Mouse (Mus musculus): ENCODE measurements at regions not wholly inside any gene's neighbourhood (a gene's known extent, or its start where the extent isn't known, plus 50 kb on each side); places are given as distances from the start of the nearest gene placed in this dataset.

- DNase-seq = peak; percentile 13
These were observed 220.3 kb downstream of the Gja1 start for GRCm38 (mm10) chr10:56597382-56597781.

- DNase-seq = no peak
These were observed 221.1 kb downstream of the Gja1 start for GRCm38 (mm10) chr10:56598191-56598590.

- DNase-seq = peak; percentile 26
These were observed 222.8 kb downstream of the Gja1 start for GRCm38 (mm10) chr10:56599923-56600322.

- no peak for DNase-seq
These were observed 234.6 kb downstream of the Gja1 start for GRCm38 (mm10) chr10:56611564-56612288.

- no peak for DNase-seq
These were observed 265.5 kb downstream of the Gja1 start for GRCm38 (mm10) chr10:56642656-56643055.

GRCm38 (mm10) chr10:56643376-56644135, 266.4 kb downstream of the Gja1 start:
- DNase-seq = no peak

- DNase-seq = no peak
These were observed 283.4 kb downstream of the Gja1 start for GRCm38 (mm10) chr10:56660501-56660900.

GRCm38 (mm10) chr10:56673919-56674318, 296.8 kb downstream of the Gja1 start:
- no peak for DNase-seq

GRCm38 (mm10) chr10:56682901-56683300, 305.8 kb downstream of the Gja1 start:
- DNase-seq = peak; percentile 15

GRCm38 (mm10) chr10:56685655-56686250, 308.6 kb downstream of the Gja1 start:
- DNase-seq = peak; percentile 11

- no peak for DNase-seq
These were observed 314.3 kb downstream of the Gja1 start for GRCm38 (mm10) chr10:56691467-56691866.

- DNase-seq = no peak
These were observed 318.0 kb downstream of the Gja1 start for GRCm38 (mm10) chr10:56695100-56695499.

GRCm38 (mm10) chr10:56700126-56700525, 323.0 kb downstream of the Gja1 start:
- DNase-seq = peak; percentile 33

GRCm38 (mm10) chr10:56708411-56708810, 331.3 kb downstream of the Gja1 start:
- DNase-seq = peak; percentile 33

- no peak for DNase-seq
These were observed 331.8 kb downstream of the Gja1 start for GRCm38 (mm10) chr10:56708886-56709285.

GRCm38 (mm10) chr10:56712611-56713105, 335.5 kb downstream of the Gja1 start:
- DNase-seq = no peak

GRCm38 (mm10) chr10:56737073-56737472, 359.9 kb downstream of the Gja1 start:
- no peak for DNase-seq

GRCm38 (mm10) chr10:56739621-56740020, 362.5 kb downstream of the Gja1 start:
- no peak for DNase-seq

- DNase-seq = peak; percentile 57
These were observed 375.0 kb downstream of the Gja1 start for GRCm38 (mm10) chr10:56752134-56752533.

- no peak for DNase-seq
These were observed 376.4 kb downstream of the Gja1 start for GRCm38 (mm10) chr10:56753576-56753975.

GRCm38 (mm10) chr10:56754546-56755175, 377.5 kb downstream of the Gja1 start:
- peak; percentile 43 for DNase-seq

GRCm38 (mm10) chr10:56770629-56771028, 393.5 kb downstream of the Gja1 start:
- no peak for DNase-seq

- no peak for DNase-seq
These were observed 405.1 kb downstream of the Gja1 start for GRCm38 (mm10) chr10:56782265-56782664.

Data from kidney, postnatal 10 days (tissue).